Mouse (Mus musculus): ENCODE measurements around the gene Hck.
A peak's percentile ranks its signal among the peaks of the same experiment; 100 is the strongest.

The Hck gene

DNA sequence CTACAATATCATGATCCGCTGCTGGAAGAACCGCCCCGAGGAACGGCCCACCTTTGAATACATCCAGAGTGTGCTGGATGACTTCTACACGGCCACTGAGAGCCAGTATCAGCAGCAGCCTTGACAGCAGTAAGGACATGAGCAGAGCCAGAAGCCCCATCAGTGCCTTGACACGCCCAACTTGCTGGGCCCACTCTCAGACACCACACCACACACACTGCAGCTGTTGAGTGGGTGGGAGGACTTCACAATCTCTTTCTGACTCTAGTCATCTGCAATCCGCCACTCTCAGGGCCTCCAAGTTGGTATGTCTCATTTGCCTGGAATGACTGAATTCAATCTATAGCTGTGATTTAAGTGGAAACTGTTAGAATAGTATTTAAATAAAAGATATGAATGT is 42.8 kb downstream of the Hck start:
- no peak for DNase-seq (ENCODE audit: low spot score)

DNA sequence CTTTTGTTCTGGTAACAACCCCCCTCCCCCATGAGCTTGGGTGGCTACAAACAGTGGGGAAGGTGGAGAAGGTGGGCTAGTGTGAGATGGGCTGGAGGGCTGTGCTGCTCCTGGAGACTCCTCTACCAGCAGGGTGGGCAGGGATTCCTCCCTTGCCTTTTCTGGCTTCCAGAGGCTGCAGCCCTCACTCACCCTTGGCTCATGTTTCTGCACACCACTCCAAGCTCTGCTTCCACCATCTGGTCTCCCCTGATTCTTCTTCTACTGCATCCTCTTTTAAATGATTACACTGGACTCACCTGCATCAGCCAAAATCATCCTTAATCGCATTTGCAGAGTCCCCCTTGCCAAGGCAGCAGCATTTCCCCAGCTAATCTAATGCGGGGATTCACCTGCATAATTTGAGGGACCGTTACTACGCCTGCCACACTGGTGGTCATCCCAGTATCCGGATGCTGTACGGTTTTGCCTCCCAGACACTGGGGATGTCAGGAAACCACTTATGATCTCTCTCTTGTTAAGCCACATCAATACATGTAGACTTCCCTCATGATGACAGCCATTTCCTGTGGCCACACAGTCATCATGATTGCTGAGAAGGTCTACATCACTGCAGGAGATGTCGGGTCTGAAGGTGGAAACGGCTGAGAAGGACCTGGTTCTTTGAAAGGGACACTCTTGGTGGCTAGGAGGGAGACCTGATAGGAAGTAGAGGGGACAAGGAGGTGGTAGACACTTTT is 43.8 kb downstream of the Hck start:
- no peak for DNase-seq (ENCODE audit: low spot score)

DNA sequence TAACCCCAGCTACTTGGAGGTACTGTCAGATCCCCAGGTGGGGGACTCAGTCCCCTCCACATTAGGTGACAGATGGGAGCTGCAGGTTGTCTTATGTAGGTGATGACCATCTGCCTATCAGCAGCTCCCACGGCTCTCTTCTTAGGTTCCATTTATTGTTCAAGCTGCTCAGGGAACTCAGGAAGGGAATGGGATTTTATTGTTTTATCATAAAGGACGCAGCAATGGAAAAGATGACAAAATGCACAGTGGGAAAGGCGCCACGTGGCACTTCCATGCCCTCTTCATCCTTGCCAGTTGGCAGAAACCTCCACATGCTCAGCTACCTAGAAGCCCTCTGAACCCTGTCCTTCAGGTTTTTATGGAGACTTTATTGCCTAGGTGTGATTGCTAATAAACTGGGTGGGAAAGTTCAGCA is 44.8 kb downstream of the Hck start:
- no peak for DNase-seq (ENCODE audit: low spot score)

DNA sequence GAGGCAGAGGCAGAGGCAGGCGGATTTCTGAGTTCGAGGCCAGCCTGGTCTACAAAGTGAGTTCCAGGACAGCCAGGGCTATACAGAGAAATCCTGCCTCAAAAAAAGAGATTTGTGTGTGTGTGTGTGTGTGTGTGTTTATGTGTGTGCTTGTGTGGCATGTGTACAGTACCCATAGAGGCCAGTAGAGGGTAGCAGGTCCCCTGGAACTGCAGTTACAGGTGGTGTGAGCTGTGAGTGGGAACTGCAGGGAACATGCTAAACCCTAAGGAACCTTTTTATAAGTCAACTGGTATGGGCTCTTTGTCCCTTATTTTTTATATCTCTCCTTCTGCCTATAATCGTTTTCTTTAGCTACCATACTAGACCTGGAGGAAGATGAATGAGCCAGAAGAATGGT is 49.0 kb downstream of the Hck start:
- DNase-seq (ENCODE audit: low spot score): peak; percentile 33

DNA sequence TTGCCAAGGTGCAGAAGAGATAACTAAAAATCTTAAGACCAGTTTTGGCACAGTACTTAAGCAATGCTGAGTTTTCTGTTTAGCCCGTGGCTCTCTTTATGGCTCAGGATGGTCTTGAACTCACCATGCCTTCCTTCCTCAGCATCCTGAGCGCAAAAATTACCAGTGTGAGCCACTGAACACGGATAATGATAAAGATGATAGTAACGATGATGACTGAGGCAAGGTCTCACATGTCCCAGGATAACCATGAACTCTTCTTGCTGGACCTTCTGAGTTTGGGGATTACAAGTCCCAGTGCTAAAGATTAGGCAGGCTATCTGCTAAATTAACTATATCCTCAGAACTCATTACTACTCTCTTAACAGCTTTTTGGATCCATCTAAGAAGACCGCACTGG is 51.9 kb downstream of the Hck start:
- DNase-seq (ENCODE audit: low spot score): no peak

DNA sequence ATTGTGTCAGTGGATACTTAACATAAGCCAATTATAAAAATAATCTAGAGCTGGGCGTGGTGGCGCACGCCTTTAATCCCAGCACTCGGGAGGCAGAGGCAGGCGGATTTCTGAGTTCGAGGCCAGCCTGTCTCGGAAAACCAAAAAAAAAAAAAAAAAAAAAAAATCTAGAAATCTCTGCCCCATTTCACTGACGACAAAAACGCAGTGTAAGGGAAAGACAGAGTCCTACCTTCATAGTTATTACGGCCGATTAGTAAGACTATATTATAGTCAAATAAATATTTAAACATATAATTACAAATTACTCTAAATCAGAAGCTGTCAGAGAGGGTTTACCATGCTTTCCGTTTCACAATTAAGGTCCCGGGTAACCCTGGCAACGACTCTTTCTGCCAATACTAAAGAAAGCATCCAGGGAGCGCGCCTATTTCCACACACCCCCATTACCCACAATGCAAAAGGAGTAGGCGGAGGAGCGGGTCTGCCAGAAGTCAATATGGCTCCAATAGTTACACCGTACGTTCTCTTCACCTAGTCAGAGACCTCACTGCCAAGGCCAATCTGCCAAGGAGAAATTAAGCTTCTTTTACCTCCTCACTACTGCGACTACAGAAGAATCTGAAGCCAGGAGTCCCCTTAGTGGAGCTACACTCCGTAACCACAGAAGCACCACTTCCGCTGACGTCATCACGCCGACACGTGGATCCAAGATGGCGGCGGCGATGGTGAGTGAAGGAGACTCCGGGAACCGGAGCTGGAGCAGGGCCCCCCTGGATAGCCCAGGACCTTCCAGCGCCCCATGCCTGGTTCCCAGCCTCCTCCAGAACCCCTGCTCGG is 52.8 kb downstream of the Hck start, which contains the start of gene Tm9sf4:
Tm9sf4 (plus strand) TSS at position 460 of the 840 bp plus-strand sequence.
- peak; percentile 92 for DNase-seq (ENCODE audit: low spot score)

DNA sequence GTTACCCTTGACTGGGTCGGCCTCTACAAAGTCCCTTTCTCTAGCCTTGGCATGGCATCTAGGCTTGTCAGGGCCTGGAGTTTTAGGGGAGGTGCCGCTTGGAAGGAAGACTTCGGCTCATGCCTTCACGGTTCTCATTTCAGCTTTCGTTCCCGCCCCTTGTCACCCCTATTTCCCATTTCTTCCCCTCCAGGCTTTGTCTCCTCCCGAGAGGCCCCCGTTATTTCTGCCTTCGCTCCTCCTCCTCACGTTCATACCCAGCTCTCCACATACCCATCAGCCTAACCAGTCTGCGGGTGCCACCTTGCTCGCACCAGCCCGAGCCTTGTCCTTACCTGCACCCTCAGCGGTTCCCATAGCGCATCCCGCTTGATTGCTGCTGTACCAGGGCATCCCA is 53.4 kb downstream of the Hck start:
- DNase-seq (ENCODE audit: low spot score): no peak

DNA sequence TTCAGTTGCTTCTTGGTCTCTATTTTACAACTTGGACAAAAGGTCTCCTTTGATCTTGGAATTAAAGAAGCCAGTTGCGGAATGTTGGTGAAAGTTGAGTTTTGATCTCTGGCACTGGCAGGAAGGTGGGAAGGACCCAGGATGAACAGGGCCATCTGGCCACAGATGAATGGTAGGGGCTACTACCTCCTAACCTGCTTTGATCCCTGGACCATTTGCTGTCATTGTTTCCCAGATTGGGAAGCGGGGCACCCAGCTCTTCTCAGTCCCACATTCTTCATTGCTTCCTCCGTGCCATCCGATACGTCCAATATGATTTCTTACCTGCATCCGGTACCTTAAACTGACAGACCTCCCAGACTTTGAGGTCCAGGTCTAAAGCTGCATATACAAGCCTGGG is 58.9 kb downstream of the Hck start:
- no peak for DNase-seq (ENCODE audit: low spot score)

DNA sequence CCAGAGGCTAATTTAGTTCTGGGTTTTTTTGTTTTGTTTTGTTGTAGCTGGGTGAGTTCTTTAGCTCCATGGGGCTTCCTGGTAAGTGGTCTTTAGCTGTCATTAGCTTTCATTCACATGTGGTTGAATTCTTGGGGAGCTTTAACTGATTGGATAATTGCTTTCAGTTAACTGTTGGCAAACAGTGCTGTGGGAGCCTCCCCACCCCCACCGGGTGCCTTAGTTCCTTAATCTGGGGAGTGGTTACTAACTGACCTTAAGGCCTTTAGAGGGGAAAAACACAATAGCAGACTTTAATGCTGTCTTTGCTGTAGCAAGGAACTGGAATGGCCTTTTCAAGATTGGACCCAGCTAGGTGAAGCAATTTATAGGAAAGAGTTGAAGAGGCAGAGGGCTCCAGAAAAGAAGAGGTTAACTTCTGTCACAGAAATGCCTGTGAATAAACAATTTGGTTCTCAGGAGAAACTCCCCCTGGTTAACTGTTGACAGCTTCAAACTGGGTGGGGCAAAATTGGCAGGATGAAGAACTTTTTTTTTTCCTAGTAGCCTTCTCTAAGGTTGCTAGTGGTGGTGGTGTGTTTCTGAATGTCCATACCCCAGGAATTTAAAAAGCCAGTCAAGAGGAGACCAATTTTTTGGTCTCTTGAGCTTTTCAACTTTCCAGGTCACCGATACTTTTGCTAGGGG is 60.0 kb downstream of the Hck start:
- DNase-seq (ENCODE audit: low spot score): no peak

DNA sequence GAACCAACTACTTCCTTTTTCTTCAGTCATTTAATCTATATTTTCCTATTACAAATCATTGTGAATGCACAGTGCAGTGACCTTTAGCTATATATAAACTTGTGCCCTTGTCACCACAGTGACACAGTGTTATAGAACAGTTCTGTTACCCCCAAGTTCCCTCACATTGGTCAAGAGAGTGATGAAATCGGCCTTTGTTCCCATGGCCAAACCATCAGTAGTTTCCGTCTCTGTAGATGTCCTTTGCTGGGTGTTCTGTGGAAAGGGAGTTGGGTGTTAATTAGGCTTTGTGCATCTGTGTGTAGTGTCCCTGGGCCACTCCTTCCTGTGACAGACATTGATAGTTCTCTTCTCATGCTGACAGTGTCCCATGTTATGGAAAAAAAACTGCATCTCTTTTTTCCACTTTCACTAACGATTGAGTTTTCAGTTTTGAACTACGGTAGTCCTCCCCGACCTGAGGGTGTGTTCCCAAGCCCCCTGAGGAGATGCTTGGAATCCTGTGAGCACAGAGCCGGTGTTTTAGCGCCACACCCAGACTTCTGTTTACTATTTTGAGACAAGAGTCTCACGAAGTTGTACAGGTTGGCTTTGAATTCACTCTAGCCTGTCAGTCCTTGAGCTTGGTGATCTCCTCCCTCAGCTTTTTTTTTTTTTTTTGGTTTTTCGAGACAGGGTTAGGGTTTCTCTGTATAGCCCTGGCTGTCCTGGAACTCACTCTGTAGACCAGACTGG is 62.4 kb downstream of the Hck start:
- DNase-seq (ENCODE audit: low spot score): no peak

DNA sequence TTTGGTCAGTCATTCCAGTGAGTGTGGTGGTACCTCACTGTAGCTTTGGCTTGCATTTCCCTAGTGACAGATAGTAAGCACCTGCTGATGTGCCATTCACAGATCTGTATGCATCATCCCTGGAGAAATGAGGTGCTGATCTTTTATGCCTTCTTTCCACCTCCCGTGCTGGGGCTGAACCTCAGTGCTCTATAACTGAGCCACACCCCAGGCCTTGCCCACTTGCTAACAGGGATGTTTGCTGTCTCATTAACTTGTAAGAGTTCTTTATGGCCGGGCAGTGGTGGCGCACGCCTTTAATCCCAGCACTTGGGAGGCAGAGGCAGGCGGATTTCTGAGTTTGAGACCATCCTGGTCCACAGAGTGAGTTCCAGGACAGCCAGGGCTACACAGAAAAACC is 63.7 kb downstream of the Hck start:
- DNase-seq (ENCODE audit: low spot score): no peak

DNA sequence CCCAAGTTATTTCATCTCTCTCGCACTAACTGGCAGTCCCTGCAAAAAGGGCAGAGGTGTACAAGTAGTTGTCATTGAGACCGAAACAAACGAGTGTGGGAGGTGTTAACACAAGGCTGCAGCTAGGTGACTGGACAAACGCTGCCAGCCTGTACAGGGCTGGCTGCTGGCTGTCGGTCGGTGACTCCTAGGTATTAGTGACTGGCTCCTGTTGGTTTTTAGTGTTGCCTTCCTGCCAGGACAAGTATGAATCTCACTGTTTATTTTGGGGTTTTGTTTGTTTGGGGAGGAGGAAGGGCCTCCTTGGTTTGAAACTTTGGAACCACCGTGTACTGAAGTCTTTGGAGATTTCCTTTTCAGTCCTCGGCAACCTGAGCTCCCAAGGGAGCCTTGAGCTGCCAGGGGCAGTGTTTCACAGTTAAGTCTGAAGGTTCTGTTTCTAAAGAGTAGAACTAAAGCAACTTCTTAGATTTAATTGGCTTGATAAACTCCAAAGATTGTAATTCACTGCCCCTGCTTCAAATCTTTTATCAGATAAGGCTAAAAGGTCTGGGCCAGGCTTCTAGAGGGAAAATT is 67.8 kb downstream of the Hck start:
- DNase-seq (ENCODE audit: low spot score): no peak

DNA sequence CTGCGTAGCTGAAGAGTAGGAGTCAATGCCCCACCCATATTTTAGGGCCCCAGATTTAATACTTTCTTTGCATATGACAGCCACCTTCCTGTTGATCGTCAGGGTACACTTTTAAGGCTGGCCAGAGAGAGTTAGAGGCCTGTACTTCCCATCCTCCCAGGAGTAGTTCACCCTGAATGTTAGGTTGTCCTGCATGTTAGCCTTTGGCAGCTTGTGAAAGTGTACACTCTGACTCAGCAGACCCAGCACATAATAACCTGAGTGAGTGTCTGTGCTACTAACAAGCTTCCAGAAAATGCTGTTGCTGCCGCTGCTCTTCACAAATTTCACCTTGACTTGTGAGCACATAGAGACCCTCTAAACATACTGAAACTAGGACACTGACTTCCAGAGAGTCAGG is 68.9 kb downstream of the Hck start:
- DNase-seq (ENCODE audit: low spot score): no peak

DNA sequence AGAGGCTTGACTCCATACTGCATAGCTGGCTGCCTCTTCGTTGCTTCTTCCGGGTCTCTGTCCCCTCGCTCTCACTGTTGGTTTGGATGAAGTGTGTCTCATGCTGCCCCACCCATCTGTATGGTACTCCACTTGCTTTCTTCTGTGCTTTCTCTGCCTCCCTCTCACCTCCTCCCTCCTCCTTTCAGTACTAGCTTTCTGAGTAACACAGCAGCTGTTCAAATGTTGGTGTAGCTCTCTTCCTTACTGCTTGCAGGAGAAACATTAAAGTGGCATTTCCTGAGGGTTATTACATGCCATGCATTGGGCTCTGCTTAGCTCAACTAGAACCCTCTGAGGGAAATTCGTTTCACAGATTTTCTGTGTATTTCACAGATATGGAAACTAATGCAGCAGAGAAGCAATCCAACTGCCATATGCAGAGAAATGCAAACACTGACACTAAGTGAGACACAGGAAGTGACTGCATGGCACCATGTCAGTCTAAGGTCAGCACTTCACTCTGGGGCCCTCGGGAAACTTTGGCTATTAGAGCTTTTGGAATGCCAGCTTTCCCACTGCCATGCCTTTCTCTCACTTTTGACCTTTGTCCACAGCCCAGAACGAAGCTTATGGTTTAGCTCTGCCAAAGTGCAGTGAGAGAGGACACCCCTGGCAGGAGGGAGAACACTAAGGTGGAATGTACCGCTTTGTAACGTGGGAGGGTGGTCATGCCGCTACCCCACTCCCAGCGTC is 71.0 kb downstream of the Hck start:
- no peak for DNase-seq (ENCODE audit: low spot score)

DNA sequence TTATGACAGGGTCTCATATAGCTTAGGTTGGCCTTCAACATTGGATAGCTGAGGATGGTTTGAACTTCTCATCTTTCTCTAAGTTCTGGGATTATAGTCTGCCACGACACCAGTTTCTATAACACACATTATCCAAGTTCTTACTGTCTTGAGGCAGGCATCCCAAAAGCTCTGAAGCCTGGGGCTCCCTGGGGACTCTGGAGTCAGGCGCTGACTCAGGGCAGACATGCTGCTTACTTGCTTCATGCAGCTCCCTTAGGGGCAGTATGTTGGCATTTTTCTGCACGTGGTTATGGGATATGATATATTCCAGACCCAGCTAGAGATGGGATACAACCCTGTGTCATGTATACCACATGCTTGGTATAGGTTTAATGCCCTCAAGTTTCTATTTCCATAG is 71.7 kb downstream of the Hck start:
- no peak for DNase-seq (ENCODE audit: low spot score)

DNA sequence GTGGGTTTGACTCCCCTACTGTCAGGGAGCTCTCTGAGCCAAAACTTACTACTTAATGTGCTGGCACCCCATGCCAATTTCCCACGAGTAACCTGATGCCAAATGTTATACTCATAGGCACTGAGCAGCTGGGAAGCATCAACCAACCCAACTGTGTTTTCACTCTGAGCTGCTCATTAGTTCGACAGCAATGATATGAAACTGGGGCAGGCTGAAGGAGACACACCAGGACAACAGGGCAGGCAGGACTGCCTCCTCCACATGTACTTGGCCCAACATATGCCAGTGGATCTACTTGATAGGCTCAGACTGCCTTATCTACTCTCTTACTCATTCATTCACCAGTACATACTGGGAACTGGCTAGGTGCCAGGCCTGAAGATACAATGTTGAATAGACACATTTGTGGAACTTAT is 77.9 kb downstream of the Hck start:
- DNase-seq (ENCODE audit: low spot score): no peak

DNA sequence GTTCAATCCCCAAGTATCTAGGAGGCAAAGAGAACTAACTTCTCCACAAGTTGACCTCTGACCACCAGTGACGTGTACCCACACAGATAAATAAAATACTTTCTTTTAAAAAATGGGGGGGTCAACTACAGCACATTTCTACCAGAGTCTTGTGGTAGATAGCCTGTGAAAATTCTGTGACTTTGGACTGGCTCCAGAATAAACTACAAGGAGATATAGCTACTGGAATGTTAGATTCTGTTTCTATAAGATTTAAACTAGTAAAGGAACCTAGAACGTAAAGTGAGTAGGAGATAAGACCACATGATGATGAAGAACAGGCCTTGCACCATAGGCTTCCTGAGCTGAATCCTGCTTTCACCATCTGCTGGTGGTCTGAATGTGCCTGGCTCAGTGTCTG is 79.6 kb downstream of the Hck start:
- no peak for DNase-seq (ENCODE audit: low spot score)

DNA sequence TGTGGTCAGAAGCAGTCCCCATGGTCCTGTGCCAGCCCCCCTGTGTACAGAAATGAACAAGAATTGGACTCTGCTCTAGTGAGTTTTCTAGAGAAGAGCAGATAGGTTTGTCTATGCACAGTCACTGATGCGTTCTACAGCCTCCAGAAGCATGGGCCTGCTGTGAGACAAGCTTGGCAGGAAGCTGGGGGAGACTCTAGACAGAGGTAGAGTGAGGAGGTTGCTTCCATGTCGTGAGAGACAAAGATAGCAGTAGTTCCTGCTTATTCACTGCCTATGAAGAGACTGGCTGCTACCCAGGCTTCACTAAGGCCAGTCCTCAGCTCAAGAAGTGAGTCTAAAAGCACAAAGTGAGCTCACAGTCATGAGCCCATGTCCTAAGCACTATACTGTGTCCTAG is 83.0 kb downstream of the Hck start:
- no peak for DNase-seq (ENCODE audit: low spot score)

DNA sequence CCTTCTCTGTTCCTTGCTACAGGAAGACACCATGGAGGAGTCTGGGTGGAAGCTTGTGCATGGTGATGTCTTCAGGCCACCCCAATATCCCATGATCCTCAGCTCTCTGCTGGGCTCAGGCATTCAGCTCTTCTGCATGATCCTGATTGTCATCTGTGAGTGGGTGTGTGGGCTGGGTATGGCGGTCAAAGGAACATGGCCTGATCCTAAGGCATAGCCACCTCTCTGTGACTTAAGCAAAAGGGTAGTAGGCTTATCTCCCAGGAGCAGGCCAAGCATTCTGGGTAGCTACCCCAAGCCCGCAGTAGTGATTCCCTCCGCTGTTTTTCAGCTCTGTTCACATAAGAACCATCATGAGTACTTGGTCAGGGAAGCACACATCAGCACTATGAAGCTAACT is 86.0 kb downstream of the Hck start:
- DNase-seq (ENCODE audit: low spot score): no peak

DNA sequence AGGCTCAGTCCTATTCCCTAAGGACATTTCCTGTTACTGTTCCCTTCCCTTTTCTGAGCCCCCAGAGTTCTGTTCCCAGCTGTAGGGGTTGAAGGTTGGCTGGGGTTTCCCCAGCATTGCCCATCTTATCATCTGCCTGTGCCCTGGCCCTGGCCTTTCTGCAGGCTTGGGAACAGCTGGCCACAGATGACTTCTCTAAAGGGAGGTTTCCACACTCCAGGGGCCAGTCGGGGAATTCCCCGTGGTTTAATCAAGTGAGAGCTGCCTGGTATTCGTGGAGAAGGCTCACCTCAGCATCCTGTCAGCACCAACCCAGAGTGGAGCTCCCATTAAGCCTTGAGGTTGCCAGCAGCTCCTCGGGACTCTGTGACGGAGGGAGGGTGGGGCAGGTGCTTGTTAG is 90.2 kb downstream of the Hck start:
- DNase-seq (ENCODE audit: low spot score): no peak

DNA sequence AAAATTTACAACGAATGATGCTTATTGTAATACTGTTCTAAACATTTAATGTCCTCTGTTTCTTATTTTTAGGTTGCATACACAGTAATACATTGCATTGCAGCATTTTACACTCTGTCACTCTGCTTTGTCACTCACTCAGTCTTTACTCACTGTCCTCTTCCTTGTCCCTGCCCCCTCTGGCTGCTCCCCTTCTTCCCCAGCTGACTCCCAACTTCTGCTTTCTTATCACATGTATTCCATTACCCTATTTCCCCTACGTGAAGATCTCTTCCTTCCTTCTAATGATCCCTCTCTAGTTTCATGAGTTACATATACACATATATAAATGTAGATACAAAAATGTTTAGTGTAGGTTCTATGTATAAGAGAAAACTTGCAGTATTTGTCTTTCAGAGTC is 90.8 kb downstream of the Hck start:
- no peak for DNase-seq (ENCODE audit: low spot score)
